ENCODE assay signal across 9 mouse cellular contexts in genomic region chr8:121925624-121926023, GRCm38 (mm10). TPM values are rescaled to one million over a fixed set of nuclear protein-coding genes. Genes with fewer than 3 reads are reported as not detected.
DNase-seq lines count a peak whose midpoint lies in the region; ATAC-seq and TF ChIP-seq lines count a peak whose summit lies in the region.
"Had no signal": no experiment of that assay in that cellular context is flagged by ENCODE, and none has a peak within 500 bp of the region (broad histone marks: within the 10 kb centered on the region; RNA-seq: fewer than 3 reads in every experiment).

No protein-coding gene starts in this region.

- H3K4me1 ChIP-seq in forebrain, embryonic 10.5 days = peaks cover 7% of the 10 kb centered on the region; the same call in 1 of the 2 replicates
- no peaks in the 10 kb centered on the region; the same call in none of the 2 replicates for H3K4me1 ChIP-seq in forebrain, embryonic 12.5 days
- peaks cover 5% of the 10 kb centered on the region; the same call in 1 of the 2 replicates for H3K4me1 ChIP-seq in small intestine, adult 2 months (ENCODE audit: control insufficient read depth, insufficient read depth, insufficient read length, low read length)

- no peaks in the 10 kb centered on the region for H3K36me3 ChIP-seq in forebrain, embryonic 10.5 days (replicated peaks)
- H3K36me3 ChIP-seq in forebrain, embryonic 12.5 days (replicated peaks) = no peaks in the 10 kb centered on the region
- no peaks in the 10 kb centered on the region for H3K36me3 ChIP-seq in small intestine, adult 2 months (ENCODE audit: control insufficient read depth, insufficient read depth, low read length)
- H3K36me3 ChIP-seq: lung, embryonic 15.5 days had no signal

- H3K9ac ChIP-seq in forebrain, embryonic 12.5 days = no peak overlapping the region
- H3K9ac ChIP-seq: lung, embryonic 15.5 days had no signal

- H3K4me2 ChIP-seq in forebrain, embryonic 12.5 days = no peak overlapping the region
- H3K4me2 ChIP-seq: lung, embryonic 15.5 days had no signal

- peak; percentile 89; the same call in 1 of the 2 replicates for TF ChIP-seq CTCF in small intestine, adult 2 months (IDR thresholded peaks at IDR 0.05; ENCODE audit: extremely low read depth, insufficient read length, insufficient replicate concordance, low read depth, low read length)

- WGBS in forebrain, embryonic 10.5 days = 33% methylated on average over 10 of the region's 10 CpGs
- 29% methylated on average over 10 of the region's 10 CpGs for WGBS in forebrain, embryonic 12.5 days
- WGBS in small intestine, adult 2 months = 26% methylated on average over 10 of the region's 10 CpGs

- intact Hi-C loops in gastrocnemius, postnatal 36 days (cut with DNase I) = loop anchor here (5.0 kb wide), 1 partner anchor 73 kb away; no protein-coding TSS in a partner anchor

- no peak overlapping the region for H3K4me3 ChIP-seq in forebrain, embryonic 10.5 days
- no peak overlapping the region for H3K4me3 ChIP-seq in forebrain, embryonic 12.5 days (replicated peaks)
- H3K4me3 ChIP-seq in small intestine, adult 2 months (ENCODE audit: low read depth, low read length) = no peak overlapping the region
- H3K4me3 ChIP-seq: lung, embryonic 15.5 days had no signal

- H3K9me3 ChIP-seq in forebrain, embryonic 10.5 days = no peaks in the 10 kb centered on the region
- no peaks in the 10 kb centered on the region for H3K9me3 ChIP-seq in forebrain, embryonic 12.5 days
- H3K9me3 ChIP-seq: lung, embryonic 15.5 days had no signal

- no peak overlapping the region for H3K27ac ChIP-seq in forebrain, embryonic 10.5 days
- H3K27ac ChIP-seq in forebrain, embryonic 12.5 days = no peak overlapping the region
- H3K27ac ChIP-seq in small intestine, adult 2 months (ENCODE audit: insufficient read depth, low read depth, low read length) = no peak overlapping the region
- H3K27ac ChIP-seq: lung, embryonic 15.5 days had no signal

- ATAC-seq in forebrain, embryonic 12.5 days (ENCODE audit: low FRiP score) = no peak
- peak; percentile 81 for ATAC-seq in common myeloid progenitor, adult 5-6 weeks (replicated peaks; ENCODE audit: low read depth, poor library complexity, severe bottlenecking)
- peak; percentile 79 for ATAC-seq in megakaryocyte, adult 5-6 weeks (ENCODE audit: poor library complexity, severe bottlenecking)

- TF ChIP-seq POLR2A in small intestine, adult 2 months (IDR thresholded peaks at IDR 0.05; ENCODE audit: low read depth, low read length) = no peak

- no peaks in the 10 kb centered on the region for H3K27me3 ChIP-seq in forebrain, embryonic 10.5 days (ENCODE audit: poor library complexity, severe bottlenecking)
- no peaks in the 10 kb centered on the region for H3K27me3 ChIP-seq in forebrain, embryonic 12.5 days
- no peaks in the 10 kb centered on the region for H3K27me3 ChIP-seq in small intestine, adult 2 months (ENCODE audit: control insufficient read depth, insufficient read depth, low read length)
- H3K27me3 ChIP-seq: lung, embryonic 15.5 days had no signal

- peak; percentile 84 for DNase-seq in forebrain, embryonic 10.5 days (ENCODE audit: extremely low spot score, low spot score)
- DNase-seq in T-cell, adult 2 months (ENCODE audit: low spot score) = peak; percentile 62
- DNase-seq in gastrocnemius, postnatal 36 days = peak; percentile 60 to 71
- peak; percentile 64 to 88 for DNase-seq in layer of hippocampus, adult 8-10 months (ENCODE audit: low spot score in 2 of 2)

RNA-seq across cellular contexts. Expression of gene Slc7a5, which starts 18.1 kb away (rescaled TPM):
- polyA plus RNA-seq in forebrain, embryonic 10.5 days (2016; fragmentation: Nextera tagmentation; extraction: Ambion mirVana) = 27.4 and 30.5 TPM in 2 replicates
- 34.7 and 37.6 TPM in 2 replicates for polyA plus RNA-seq in forebrain, embryonic 12.5 days (2016; fragmentation: Nextera tagmentation; extraction: Ambion mirVana)
- total RNA-seq in common myeloid progenitor, adult 5-6 weeks (2017) = 27.6 and 44.5 TPM in 2 replicates
- total RNA-seq in gastrocnemius, postnatal 36 days (2021) = 1 to 10 TPM; 1.9 to 2.1 TPM
- 10 to 100 TPM; 52.0 to 66.6 (median 61.8) TPM for total RNA-seq in layer of hippocampus, adult 8-10 months (2022)
- 8.7 and 9.3 TPM in 2 replicates for total RNA-seq in megakaryocyte, adult 5-6 weeks (2015)
- total RNA-seq in megakaryocyte, adult 5-6 weeks (2017) = 6.5 and 8.5 TPM in 2 replicates
- 10.9 and 11.5 TPM in 2 replicates for polyA plus RNA-seq in small intestine, adult 2 months (2012; rRNA removed)

RNA-seq across cellular contexts. Expression of gene Car5a, which starts 19.1 kb away (rescaled TPM):
- polyA plus RNA-seq in forebrain, embryonic 10.5 days (2016; fragmentation: Nextera tagmentation; extraction: Ambion mirVana) = not detected in 2 replicates
- 0.31 TPM in 1 of 2 replicates, not detected in the other for polyA plus RNA-seq in forebrain, embryonic 12.5 days (2016; fragmentation: Nextera tagmentation; extraction: Ambion mirVana)
- total RNA-seq in common myeloid progenitor, adult 5-6 weeks (2017) = not detected in 2 replicates
- total RNA-seq in gastrocnemius, postnatal 36 days (2021) = not detected
- total RNA-seq in layer of hippocampus, adult 8-10 months (2022) = under 1 TPM in 1 of 4 experiments, not detected in 3; 0.41 TPM
- total RNA-seq in megakaryocyte, adult 5-6 weeks (2015) = not detected in 2 replicates
- not detected in 2 replicates for total RNA-seq in megakaryocyte, adult 5-6 weeks (2017)
- polyA plus RNA-seq in small intestine, adult 2 months (2012; rRNA removed) = 0.11 TPM in 1 of 2 replicates, not detected in the other
- polyA plus RNA-seq: lung, embryonic 15.5 days had no signal

RNA-seq across cellular contexts. Expression of gene Banp, which starts 23.9 kb away (rescaled TPM):
- 44.1 and 56.4 TPM in 2 replicates for polyA plus RNA-seq in forebrain, embryonic 10.5 days (2016; fragmentation: Nextera tagmentation; extraction: Ambion mirVana)
- 49.1 and 65.9 TPM in 2 replicates for polyA plus RNA-seq in forebrain, embryonic 12.5 days (2016; fragmentation: Nextera tagmentation; extraction: Ambion mirVana)
- 13.4 and 25.0 TPM in 2 replicates for total RNA-seq in common myeloid progenitor, adult 5-6 weeks (2017)
- 10 to 100 TPM in 1 of 2 experiments, 1 to 10 TPM in 1; 6.6 to 17.8 TPM for total RNA-seq in gastrocnemius, postnatal 36 days (2021)
- total RNA-seq in layer of hippocampus, adult 8-10 months (2022) = 10 to 100 TPM; 25.1 to 66.1 (median 45.2) TPM
- total RNA-seq in megakaryocyte, adult 5-6 weeks (2015) = 8.1 and 9.2 TPM in 2 replicates
- 21.3 and 28.7 TPM in 2 replicates for total RNA-seq in megakaryocyte, adult 5-6 weeks (2017)
- polyA plus RNA-seq in small intestine, adult 2 months (2012; rRNA removed) = 24.7 and 34.3 TPM in 2 replicates
